Mouse (Mus musculus) megakaryocyte, embryonic 14.5 days (primary cell): Measurements from ENCODE around the gene Reep3.

Experiments
- FLI1 ChIP-seq: IDR thresholded peaks from 2 replicates; pipeline ENCODE4 v1.6.1; 2012; ENCODE audit warnings: low read length, inconsistent platforms, mixed read lengths
- GATA1 ChIP-seq: IDR thresholded peaks from 3 replicates; pipeline ENCODE4 v1.6.1; 2012; ENCODE audit warnings: mixed read lengths, low read length, inconsistent platforms, borderline replicate concordance

DNA sequence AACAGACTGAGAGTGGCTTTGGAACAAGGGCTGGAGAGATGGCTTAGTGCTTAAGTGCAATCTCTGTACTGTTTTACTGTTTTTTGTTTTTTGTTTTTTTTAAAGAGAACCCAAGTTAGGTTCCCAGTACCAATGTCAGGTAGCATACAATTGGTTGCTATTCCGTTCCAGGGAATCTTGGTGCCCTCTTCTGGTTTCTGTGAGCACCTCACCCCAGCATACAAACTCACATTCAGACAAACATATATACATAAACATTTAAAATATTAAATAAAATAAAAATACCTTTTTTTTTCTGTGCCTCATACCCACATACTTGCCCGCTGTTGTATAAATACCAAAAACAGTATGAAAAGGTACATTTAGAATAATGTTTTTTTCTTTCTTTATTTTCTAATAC, 37.6 kb upstream of the Reep3 start:
- no peak for TF ChIP-seq GATA1
- TF ChIP-seq FLI1, result no peak
